8 mouse cellular contexts compared by ENCODE assay signal in genomic region chr17:28800281-28800670, GRCm38 (mm10). TPM values are rescaled to one million over a fixed set of nuclear protein-coding genes. Genes with fewer than 3 reads are reported as not detected.
A peak's percentile ranks its signal among the peaks of the same experiment; 100 is the strongest.
DNase-seq lines count a peak whose midpoint lies in the region; ATAC-seq and TF ChIP-seq lines count a peak whose summit lies in the region.

No protein-coding gene starts in this region.

- H3K4me2 ChIP-seq in intestine, embryonic 16.5 days (ENCODE audit: low read depth, low read length), result peak overlapping the region; percentile 99
- peak overlapping the region; percentile 98 for H3K4me2 ChIP-seq in midbrain, embryonic 16.5 days (ENCODE audit: low read length)

- H3K27ac ChIP-seq in embryonic facial prominence, embryonic 10.5 days (replicated peaks), result peak overlapping the region; percentile 100
- H3K27ac ChIP-seq in intestine, embryonic 16.5 days (ENCODE audit: low read length), result peak overlapping the region; percentile 95
- peak overlapping the region; percentile 97 for H3K27ac ChIP-seq in midbrain, embryonic 16.5 days (ENCODE audit: low read length)

- peak overlapping the region; percentile 51 for H3K4me3 ChIP-seq in lung, adult 2 months (replicated peaks; ENCODE audit: extremely low read depth, low read depth, low read length)
- H3K4me3 ChIP-seq in embryonic facial prominence, embryonic 10.5 days, result peak overlapping the region; percentile 88
- peak overlapping the region; percentile 75 for H3K4me3 ChIP-seq in intestine, embryonic 16.5 days (ENCODE audit: low read length)
- peak overlapping the region; percentile 60 for H3K4me3 ChIP-seq in midbrain, embryonic 16.5 days (ENCODE audit: low read depth, low read length)

- TF ChIP-seq POLR2A in lung, adult 2 months (IDR thresholded peaks at IDR 0.05; ENCODE audit: borderline replicate concordance, extremely low read depth, low read depth, low read length), result no peak

- 0 out of 2 replicates have a peak, but pooled peaks cover 3% of the 10 kb centered on the region for H3K27me3 ChIP-seq in embryonic facial prominence, embryonic 10.5 days (replicated peaks; ENCODE audit: low read depth, poor library complexity, severe bottlenecking)
- no peaks in the 10 kb centered on the region for H3K27me3 ChIP-seq in intestine, embryonic 16.5 days (replicated peaks; ENCODE audit: control insufficient read depth, insufficient read depth, low read length)
- H3K27me3 ChIP-seq in midbrain, embryonic 16.5 days (ENCODE audit: control insufficient read depth, insufficient read depth, low read depth, low read length), result no peaks in the 10 kb centered on the region

- 0 out of 2 replicates have a peak, but pooled peaks cover 3% of the 10 kb centered on the region for H3K9me3 ChIP-seq in embryonic facial prominence, embryonic 10.5 days
- H3K9me3 ChIP-seq in intestine, embryonic 16.5 days (ENCODE audit: control insufficient read depth, low read length), result no peaks in the 10 kb centered on the region
- no peaks in the 10 kb centered on the region for H3K9me3 ChIP-seq in midbrain, embryonic 16.5 days (replicated peaks; ENCODE audit: control insufficient read depth, low read length, poor library complexity, severe bottlenecking)

- under 1% methylated on average over 15 of the region's 15 CpGs for WGBS in lung, adult 2 months
- WGBS in embryonic facial prominence, embryonic 10.5 days, result under 1% methylated on average over 15 of the region's 15 CpGs
- WGBS in intestine, embryonic 16.5 days, result under 1% methylated on average over 15 of the region's 15 CpGs
- WGBS in midbrain, embryonic 16.5 days, result under 1% methylated on average over 14 of the region's 15 CpGs

- DNase-seq in lung, adult 2 months, result no peak
- DNase-seq in lung, postnatal 36 days, result no peak
- no peak for DNase-seq in embryonic facial prominence, embryonic 10.5 days (ENCODE audit: low spot score)
- DNase-seq in frontal cortex, postnatal 10 days (ENCODE audit: low spot score in 2 of 2), result no peak
- DNase-seq in testis, postnatal 10 days (ENCODE audit: low spot score), result no peak
- no peak for DNase-seq in layer of hippocampus, adult 9-11 months

- H3K36me3 ChIP-seq in embryonic facial prominence, embryonic 10.5 days (replicated peaks), result peaks cover 6% of the 10 kb centered on the region
- no peaks in the 10 kb centered on the region for H3K36me3 ChIP-seq in intestine, embryonic 16.5 days (ENCODE audit: control insufficient read depth, insufficient read depth, low read length)
- no peaks in the 10 kb centered on the region for H3K36me3 ChIP-seq in midbrain, embryonic 16.5 days (ENCODE audit: control insufficient read depth, insufficient read depth, low read length)

- H3K9ac ChIP-seq in intestine, embryonic 16.5 days (ENCODE audit: low read depth, low read length), result peak overlapping the region; percentile 98
- peak overlapping the region; percentile 92 for H3K9ac ChIP-seq in midbrain, embryonic 16.5 days (ENCODE audit: low read depth, low read length)

- peak; percentile 37 for ATAC-seq in intestine, embryonic 16.5 days
- ATAC-seq in midbrain, embryonic 16.5 days, result no peak; the same call in none of the 2 replicates

- H3K4me1 ChIP-seq in lung, adult 2 months (ENCODE audit: control insufficient read depth, insufficient read depth, low read length), result peaks cover 7% of the 10 kb centered on the region
- peaks cover 36% of the 10 kb centered on the region for H3K4me1 ChIP-seq in embryonic facial prominence, embryonic 10.5 days
- H3K4me1 ChIP-seq in intestine, embryonic 16.5 days (ENCODE audit: control insufficient read depth, insufficient read depth, low read length), result peaks cover 13% of the 10 kb centered on the region
- peaks cover 28% of the 10 kb centered on the region for H3K4me1 ChIP-seq in midbrain, embryonic 16.5 days (ENCODE audit: control insufficient read depth, insufficient read depth, low read length)

- TF ChIP-seq CTCF in lung, adult 2 months (IDR thresholded peaks at IDR 0.05; ENCODE audit: insufficient read depth, low read length), result no peak

RNA-seq across cellular contexts. Expression of gene Brpf3, which starts 0.6 kb away (rescaled TPM):
- polyA plus RNA-seq in lung, adult 2 months (2012; rRNA removed), result 24.7 and 26.3 TPM in 2 replicates
- polyA plus RNA-seq in embryonic facial prominence, embryonic 10.5 days (2016; fragmentation: Nextera tagmentation; extraction: Ambion mirVana), result 9.1 and 12.1 TPM in 2 replicates
- polyA plus RNA-seq in intestine, embryonic 16.5 days (2015; fragmentation: Nextera tagmentation; extraction: Ambion mirVana), result 16.6 and 21.4 TPM in 2 replicates
- 5.3 and 8.5 TPM in 2 replicates for polyA plus RNA-seq in midbrain, embryonic 16.5 days (2015; fragmentation: Nextera tagmentation; extraction: Ambion mirVana)

RNA-seq across cellular contexts. Expression of gene Mapk13, which starts 31.2 kb away (rescaled TPM):
- polyA plus RNA-seq in lung, adult 2 months (2012; rRNA removed), result 13.8 and 19.4 TPM in 2 replicates
- polyA plus RNA-seq in embryonic facial prominence, embryonic 10.5 days (2016; fragmentation: Nextera tagmentation; extraction: Ambion mirVana), result 16.5 and 19.4 TPM in 2 replicates
- 259 and 260 TPM in 2 replicates for polyA plus RNA-seq in intestine, embryonic 16.5 days (2015; fragmentation: Nextera tagmentation; extraction: Ambion mirVana)
- polyA plus RNA-seq in midbrain, embryonic 16.5 days (2015; fragmentation: Nextera tagmentation; extraction: Ambion mirVana), result 0.82 and 0.85 TPM in 2 replicates

RNA-seq across cellular contexts. Expression of gene Pnpla1, which starts 57.9 kb away (rescaled TPM):
- polyA plus RNA-seq in lung, adult 2 months (2012; rRNA removed), result 0.12 and 3.9 TPM in 2 replicates
- 0.09 TPM in 1 of 2 replicates, not detected in the other for polyA plus RNA-seq in embryonic facial prominence, embryonic 10.5 days (2016; fragmentation: Nextera tagmentation; extraction: Ambion mirVana)
- polyA plus RNA-seq in intestine, embryonic 16.5 days (2015; fragmentation: Nextera tagmentation; extraction: Ambion mirVana), result 1.7 and 1.9 TPM in 2 replicates
- polyA plus RNA-seq in midbrain, embryonic 16.5 days (2015; fragmentation: Nextera tagmentation; extraction: Ambion mirVana), result 0.06 TPM in 1 of 2 replicates, not detected in the other

Comparison
In these comparisons a context has a peak if more than half of its experiments do, and no peak if none do; other contexts are left out.
1. RNA of gene Mapk13, which starts 31.2 kb away (polyA plus RNA-seq): 259 to 260 TPM in intestine, embryonic 16.5 days; 13.8 to 19.4 TPM in lung, adult 2 months, 16.5 to 19.4 TPM in embryonic facial prominence, embryonic 10.5 days and 0.82 to 0.85 TPM in midbrain, embryonic 16.5 days; every median in the first group is over 10 times any median in the second.
2. Peak in every context shown above with its lines, with median percentiles within 50 percentile points of each other: H3K4me3 ChIP-seq and H3K27ac ChIP-seq.